Mouse (Mus musculus) adipocyte (in vitro differentiated cells): ENCODE data around the gene Tal1.
A peak's percentile ranks its signal among the peaks of the same experiment; 100 is the strongest.

Source experiments
- DNase-seq: peaks from one replicate; pipeline ENCODE4 v3.0.0-alpha.2; 2016; ENCODE audit warnings: low spot score

Tal1 gene

DNA sequence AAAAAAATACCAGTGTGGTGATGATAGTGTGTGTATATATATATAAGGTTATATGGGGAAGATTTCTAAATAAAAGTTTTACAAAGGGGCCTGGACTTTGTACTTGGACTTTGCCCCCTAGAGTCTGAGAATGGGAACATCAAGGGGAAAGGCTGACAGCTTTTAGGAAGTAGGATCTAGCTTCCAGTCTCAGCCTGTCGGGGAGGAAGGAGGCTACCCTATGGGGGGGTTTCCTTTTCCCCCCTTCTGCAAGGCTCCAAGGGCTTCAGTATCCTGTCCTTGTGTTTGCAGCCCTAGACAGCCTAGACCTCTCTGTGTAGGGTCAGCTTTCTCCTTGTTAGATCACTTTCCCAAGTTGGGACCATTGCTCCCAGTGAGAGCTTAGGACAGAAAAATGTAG lies 15.4 kb downstream of the Tal1 start:
- DNase-seq = no peak

DNA sequence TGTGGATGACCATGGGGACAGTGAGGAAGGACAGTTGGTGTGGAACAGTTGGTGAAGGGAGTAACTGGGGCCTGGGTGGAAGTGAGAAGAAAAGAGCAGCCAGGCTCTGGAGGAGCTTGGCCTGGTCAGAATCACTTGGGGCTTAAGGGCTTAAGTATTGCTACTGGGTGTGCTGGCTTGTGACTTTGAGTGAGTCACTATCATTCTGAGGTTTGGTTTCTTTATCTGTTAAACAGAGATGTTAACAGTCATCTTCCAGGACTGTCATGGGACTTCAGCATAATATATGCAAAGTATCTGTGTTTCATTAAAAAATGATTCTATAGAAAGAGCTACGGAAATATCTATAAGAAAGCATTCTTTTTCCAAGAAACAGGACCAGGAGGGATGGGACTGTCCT lies 18.6 kb downstream of the Tal1 start:
- DNase-seq = no peak

DNA sequence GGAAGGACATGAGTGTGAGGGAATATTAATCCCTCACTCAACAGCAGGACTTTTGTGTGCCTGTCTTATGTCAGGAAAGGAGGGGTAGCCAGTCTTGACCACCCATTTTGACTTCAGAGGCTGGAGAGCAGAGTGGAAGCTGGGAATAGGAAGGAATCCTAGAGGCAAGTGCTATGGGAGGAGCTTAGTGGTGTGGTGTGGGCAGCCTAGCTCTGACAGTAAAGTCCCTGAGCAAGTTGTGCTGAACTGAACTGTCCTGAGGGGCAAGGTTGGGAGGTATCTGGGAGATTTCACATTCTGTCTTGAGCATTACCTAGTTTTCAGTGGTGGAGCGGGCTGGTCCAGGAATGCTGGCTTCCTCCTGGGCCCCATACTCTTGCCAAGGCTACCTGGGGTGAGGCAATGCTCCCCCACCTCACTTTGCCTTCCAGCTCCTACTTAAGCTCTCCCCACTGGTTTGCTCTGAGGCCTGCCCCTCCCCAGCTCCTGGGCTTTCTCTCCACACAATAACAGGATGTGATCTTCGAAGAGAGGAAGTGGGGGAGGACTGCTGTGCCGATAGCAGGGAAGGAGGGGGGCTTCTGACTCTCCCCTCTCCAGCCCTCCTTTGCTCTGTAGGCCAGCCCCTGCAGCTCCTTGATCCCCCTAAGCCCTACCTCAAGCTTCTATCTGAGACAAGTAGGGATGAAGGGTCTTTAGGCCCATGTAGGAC lies 19.1 kb downstream of the Tal1 start:
- no peak for DNase-seq

DNA sequence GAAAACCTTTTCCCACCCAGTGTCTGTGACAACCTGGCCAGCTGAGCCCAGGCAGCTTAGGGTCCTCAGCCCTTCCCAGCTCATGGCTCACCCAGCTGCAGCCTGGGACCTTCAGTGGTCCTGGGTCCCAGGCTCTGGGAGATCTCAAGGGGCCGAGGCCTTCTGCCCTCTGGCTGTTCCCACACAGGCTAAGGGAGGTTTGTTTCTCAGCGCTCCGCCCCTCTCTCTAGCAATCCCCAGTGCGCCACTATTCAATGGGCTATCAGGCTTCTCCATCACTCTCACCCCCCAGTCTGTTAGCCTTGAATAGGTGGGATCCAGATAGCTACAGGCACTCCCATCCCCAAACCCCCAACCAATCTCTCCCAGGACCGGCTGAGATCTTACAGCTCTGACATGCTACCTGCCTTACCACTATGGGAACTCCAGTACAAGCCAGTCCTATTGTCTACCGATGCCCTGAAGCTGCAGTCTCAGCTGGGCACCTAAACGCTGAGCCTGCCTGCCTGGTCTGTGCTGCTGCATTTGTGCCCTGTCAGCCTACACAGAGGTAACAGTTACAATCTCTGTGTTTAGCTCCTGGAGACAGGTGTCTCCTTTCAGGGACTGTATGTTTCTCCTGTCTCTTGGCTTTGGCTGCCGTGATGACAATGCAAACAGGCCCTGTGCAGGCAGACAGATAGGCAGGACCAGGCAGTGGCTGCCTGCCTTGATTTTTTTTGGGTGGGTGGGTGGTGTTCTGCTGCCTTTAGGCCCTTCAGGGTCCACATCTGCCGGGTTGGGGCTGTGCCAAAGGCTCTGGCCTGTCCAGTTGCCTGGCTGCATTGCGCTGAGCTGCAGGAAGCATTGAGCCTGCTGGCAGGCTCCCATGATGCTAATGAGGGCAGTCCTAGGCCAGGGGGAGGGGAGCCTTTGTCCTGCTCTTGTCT lies 22.9 kb downstream of the Tal1 start:
- DNase-seq = no peak

DNA sequence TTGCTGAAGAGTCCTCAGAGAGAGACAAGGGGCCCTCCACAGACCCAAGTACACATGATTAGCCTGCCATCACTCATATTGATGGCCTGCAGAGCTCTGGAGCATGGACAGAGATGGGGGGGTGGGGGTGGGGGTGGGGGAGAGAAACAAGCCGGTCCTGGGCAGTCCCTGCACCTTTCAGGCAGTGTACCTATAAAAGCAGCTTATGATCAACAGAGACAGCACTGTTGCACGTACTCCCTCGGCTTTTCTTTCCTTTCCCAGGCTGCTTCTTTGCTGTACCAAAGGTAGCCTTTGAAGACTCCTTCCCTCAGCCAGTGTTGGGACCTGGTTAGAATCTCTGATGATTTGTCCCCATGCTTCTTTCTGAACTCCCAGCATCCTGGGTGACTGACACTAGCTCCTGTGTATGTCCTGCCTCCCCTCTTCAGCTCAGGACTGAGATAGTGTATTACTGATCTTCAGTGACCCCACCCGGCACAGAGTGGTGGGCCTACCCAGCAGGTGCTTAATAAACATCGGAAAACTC lies 23.7 kb downstream of the Tal1 start:
- DNase-seq = no peak

DNA sequence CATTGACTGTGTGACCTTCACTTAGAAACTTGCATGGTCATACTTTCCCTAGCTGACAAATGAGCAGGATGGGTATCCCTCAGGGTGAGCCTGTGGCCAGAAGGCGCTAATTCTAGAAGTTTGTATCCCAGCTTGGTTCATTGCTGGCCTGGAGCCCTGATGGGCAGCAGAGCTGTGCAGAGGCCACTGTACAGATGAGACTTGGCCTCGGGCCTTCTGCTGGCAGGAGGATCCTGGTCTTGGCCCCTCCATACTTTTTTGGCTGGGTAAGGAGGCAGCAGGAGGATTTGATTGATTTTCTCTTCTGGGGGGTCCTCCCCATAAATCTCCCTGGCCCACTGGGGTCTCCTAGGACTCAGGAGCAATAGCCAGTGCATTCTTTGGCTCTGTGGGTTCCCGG lies 26.8 kb downstream of the Tal1 start:
- DNase-seq = peak; percentile 10

DNA sequence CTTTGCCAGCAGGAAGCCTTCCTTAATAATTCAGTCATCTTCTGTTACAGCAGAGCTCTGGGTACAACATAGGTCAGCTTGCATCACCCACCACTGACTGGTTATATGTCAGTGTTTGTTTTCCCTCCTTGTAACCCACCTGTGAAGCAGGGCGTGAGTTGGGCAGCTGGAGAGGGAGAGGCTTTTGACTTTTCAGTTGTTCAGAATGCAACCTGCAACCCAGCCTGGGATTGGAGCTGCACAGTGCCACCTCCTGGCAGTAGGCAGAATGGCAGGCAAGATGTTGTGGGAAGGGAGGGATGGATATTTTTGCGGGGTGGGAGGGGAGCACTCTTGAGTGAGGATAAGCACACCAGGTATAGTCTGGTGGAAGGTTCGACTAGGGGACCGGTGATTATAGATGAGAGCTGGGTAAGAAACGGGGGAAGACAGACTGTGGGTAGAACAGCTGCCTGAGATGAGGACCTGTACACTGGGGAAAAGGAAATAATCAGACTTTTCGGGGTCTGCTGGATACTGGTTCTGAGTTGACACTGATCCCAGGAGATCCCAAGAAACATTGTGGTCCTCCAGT lies 29.4 kb downstream of the Tal1 start:
- peak; percentile 62 for DNase-seq

DNA sequence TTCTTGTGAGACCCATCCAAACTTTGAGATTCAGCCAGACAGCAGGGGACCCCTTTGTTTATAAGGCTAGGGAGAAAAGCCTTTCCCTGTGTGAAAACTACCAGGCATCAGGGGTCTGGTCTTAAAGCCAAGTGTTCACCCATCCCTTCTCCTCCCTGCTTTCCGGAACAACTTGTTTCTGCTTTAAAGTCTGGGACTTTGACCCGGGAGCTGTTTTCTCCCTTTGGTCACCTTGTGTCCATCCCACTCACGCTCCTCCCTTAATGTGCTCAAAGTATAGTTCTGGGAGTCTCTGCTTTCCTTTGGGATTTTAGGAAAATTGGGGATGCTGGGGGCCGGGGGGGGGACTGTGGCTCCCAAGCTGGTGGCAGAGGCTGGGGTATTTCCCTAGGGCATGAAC lies 30.0 kb downstream of the Tal1 start:
- no peak for DNase-seq

DNA sequence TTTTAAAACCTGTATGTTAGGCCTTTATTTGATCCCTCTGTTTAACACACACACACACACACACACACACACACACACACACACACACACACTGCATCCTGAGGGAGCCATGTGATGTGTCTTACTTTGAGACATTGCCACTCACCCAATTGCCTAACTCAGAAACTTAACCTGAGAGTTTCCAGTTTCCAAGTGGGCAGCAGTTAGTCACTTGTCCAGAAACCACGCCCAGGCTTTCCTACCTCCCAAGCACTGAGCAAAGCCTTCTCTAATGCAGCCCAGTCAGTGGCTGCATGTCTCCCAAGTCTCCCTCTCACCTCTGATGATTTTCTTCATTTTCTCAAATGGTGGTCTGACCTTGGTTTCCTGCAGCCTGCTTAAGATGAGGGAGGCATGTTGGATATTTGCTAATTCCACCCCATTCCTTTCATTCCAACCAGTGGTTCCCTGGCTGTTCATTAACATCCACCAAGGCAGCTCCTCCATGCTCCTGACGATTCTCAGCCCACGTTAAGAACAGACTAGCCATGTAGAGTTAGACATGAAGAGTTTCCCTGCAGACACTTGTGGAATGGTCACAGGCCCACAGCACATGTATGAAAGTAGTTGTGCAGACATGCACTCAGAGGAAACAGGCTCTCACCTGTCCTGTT lies 30.7 kb downstream of the Tal1 start:
- no peak for DNase-seq

DNA sequence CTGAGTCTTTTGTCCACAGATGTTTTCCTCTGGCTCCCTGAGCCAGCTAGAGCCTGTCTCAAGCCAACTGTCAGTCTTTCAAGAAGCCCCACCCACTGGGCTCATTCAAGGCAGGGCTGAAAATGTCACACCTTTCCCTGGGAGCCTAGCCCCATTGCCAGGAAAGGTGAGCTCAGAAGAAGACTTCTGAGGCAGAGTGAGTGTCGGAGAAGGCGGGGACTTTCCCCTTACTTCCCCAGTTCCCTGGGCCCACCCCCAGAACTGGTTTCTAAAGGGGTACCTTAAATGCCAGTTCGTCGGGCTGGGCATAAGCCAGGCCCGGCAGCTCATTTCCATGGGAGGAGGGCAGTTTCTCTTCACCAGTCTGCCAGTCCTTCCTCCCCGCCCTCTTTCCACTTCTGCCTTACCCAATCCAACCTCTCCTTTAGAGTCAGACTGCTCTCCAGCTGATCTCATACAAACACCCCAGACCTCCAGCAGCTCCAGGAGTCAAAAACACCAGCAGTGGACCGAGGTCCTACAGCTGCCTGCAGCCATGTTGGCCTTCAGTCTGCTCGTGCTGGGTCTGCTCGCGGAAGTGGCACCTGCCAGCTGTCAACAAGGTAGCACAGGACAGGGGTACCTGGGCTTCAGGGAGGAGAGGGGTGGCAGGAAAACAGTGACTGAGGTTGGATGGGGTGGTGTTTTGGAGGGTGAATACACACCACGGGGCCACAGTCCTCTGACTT lies 32.5 kb downstream of the Tal1 start, which contains the start of gene Pdzk1ip1:
Gene Pdzk1ip1 (plus strand): TSS at position 98 of the 728 bp plus-strand sequence.
- DNase-seq = no peak

DNA sequence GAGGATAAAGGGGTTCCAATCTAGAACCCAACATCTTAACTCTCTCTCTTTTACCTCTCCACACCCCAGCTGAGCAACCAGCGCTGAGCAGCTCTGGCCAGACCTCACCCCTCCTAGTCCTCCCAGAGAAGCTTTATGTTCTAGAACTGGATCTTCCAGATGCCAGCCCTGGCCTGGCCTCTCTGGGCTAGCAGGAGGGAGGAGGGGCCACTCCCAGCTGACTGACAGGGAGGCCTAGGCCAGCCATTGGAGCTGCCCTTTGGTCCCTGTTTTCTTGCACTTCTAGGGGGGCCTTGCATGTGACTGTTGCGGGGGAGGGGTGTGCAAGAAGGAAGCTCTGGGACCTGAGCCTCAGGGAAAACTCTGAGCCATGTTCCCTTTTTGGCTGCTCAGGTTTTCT lies 34.4 kb downstream of the Tal1 start:
- DNase-seq = no peak

DNA sequence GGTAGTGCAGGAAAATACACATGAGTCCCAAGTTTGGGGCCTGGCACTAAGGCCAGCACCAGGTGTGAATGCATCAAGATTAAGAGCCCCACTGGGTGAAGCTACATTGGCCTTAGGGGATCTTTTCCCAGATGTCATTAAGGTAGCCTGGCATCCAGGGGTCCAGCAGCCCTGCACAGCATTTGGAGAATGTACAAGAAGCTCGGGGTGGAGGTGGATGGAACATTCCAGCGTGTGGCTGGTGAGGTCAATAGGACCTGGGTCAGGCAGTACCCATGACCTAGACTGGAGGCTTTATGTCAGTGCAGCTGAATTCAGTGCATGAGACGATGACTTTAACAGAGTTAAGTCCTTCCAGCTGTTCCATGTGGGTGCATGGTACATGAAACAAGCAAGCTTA lies 35.6 kb downstream of the Tal1 start:
- DNase-seq = no peak

DNA sequence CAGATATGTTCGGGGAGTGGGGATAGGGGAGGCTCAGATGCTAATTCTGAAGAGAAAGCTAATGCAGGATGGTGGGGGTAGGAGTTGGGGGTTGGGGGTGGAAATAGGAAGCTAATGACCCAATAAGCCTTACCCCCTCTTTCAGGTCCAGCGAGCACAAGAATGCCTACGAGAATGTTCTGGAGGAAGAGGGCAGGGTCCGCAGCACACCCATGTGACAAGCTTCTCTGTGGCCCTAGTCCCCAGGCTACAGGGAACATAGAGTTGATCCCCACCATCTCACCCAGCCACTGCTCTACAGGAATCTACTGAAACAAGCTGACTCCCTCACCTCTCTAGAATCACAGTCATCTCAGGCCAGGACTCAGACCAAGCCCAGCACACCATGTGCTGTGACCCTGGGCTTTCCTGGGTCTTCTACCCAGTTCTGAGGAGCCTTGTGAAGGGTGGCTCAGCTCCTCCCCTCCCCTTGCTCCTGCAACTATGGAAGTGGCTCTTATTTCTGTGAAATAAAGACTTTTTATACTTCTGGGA lies 37.2 kb downstream of the Tal1 start:
- no peak for DNase-seq

DNA sequence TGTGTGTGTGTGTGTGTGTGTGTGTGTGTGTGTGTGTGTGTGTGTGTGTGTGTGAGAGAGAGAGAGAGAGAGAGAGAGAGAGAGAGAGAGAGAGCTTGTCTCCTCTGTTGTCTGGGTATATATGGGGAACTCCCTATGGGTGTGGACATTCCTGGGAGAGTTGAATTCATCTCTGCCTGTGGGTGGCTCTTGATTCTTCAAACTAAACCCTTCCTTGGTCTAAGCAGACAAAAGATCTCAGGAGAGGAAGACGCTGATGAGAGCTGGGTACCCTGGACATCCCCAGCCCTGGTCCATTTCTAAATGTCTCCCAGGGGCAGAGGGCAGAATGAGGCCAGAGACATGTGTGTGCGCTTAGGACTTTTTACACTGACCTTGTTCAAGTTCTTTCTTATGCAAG lies 37.8 kb downstream of the Tal1 start:
- no peak for DNase-seq

DNA sequence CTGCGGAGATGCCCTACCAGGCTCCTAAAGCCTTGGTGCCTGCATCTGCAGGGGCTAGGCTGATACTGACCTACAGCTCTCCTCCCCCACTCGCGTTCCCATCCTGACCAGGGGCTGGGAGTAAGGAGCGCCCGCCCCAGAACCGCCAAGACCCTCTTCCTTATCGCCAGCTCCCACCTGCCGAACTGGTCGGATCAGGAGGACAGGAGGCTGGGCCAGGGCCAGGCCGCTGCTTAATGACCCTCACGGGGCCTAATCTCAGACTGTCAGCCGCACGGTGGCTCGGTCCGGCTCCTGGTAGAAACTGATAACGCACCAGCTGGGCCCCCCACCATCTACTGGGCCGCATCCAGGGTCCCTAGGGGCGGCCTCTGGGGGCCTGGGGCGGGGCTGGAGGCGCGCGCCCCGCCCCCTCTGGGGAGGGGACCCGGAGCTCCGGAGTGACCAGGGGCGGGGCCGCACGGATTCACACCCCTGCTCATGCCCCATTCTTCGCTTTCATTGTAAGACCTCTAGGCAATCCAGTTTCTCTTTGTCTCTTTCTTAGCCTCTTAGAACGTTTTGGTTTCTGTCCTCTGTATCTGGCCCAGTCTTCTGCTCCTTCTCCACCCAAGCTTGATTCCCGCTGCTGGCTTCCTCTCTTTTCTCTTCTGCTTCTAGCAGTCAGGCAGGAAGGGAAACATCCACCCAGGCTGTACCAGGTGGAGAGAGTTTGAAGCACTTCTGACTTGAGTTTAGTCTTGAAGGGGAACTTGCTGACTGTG lies 39.6 kb downstream of the Tal1 start:
- DNase-seq = no peak

DNA sequence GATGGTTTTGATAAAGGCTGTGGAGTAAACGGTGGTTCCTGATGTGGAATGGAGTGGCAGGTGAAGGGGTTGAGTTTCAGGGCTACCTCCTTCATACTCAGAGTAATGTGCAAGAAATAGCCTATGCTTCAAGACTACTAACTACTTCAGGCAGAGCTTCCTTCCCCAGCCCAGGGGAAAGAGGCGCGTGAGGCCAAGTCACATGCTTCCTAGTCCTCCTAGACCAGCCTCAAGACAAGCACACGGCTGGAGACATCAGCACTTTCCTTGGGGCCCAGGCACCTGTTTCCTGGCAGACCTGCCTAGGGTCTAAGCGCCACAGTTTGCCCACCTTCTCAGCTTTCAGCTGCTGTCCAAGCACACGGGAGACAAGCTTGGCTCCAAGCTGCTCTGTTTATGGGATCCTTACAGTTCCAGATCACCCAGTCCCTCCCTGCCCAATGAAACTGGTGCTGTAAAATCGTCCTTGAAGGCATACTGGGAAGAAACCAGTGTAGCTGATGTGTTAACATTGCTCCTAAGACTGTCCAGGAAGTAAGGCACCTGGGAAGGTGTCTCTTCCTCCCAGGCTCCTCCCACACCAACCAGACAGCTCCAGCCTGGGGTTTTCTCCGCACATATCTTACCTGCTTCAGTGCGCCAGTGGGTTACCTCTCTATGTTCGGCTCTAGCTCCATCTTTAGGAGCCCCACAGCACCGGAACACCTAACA lies 40.4 kb downstream of the Tal1 start:
- DNase-seq = no peak

DNA sequence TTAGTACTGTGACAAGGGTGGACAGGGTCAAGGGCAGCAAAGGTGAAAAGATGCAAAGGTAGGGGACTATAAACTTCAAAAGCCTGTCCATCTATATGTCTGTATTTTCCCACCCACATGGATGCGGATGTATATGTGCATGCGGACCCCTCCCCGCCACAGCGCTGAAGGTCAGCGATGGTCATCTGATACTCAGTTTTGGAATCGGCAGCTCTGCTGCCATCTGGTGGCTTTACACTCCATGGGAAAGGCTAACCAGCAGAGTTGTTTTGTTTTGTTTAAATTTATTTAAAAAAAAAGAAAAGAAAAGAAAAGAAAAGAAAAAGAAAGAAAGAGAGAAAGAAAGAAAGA lies 40.9 kb downstream of the Tal1 start:
- peak; percentile 7 for DNase-seq

DNA sequence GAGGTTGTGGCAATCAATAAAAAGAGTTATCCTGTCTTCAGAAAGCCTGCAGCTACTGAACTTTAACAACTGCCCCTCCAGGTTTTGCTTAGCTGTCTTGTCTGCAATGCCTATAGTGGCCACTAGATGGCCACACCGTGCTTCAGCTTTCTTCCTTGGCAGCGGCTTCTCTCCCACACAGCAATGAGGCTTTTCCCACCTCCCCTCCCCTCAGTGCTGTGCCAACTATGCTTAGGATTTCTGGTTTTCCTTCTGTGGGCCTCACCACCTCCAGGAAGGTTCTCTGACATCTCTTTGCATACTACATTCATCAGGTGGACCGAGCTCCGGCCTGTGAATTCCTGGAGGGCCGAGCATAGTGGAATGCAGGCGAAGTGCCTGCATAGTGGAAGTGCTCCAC lies 45.5 kb downstream of the Tal1 start:
- peak; percentile 67 for DNase-seq

DNA sequence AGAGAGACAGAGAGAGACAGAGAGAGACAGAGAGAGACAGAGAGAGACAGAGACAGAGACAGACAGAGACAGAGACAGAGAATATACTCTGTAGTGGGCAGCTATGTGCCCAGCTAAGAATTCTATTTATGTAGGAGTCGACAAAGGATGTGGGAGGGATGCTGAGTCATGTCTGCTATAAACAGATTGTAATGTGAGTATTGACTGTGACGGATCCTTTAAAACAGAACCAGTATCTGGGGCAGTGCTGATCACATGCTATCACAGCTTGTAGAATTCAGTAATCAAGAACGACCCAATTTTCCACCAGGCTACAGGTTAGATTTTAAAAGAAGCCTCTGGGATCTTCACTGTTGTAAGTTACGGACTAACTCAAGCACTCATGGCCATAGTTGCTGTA lies 47.3 kb downstream of the Tal1 start:
- no peak for DNase-seq

DNA sequence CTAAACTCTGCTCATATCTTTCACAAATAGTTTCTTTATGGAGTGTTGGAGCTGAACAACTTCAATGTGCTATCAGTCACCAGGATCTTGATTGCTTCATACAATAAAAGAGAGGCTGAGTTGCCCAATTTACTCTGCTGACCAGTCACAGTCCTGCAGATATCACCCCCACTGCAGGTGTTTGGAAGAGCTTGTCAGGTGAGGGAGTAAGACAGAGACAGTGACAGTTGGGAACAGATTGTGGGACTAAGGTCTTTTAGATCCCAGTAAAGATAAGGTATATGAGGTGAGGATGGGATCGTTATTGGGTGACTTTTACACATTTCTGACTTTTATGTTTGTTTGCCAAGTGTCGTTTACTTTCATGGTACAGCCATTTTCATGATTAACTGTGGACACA lies 54.9 kb downstream of the Tal1 start:
- no peak for DNase-seq
